Mouse (Mus musculus) T-helper 17 cell (primary cell): ENCODE data around the gene Lrfn2.

ENCODE experiments used
- in situ Hi-C, 2 experiments: fragments of 300-600 bp; cut with MboI, MseI; formaldehyde crosslinking; loops; 1 replicate in 1 of 2; 2 replicates in 1 of 2; pipeline ENCODE4 v1.15.1; 2025; ENCODE audit warnings: high pct_unique_total_duplicates in 2 of 2

Lrfn2 gene

DNA sequence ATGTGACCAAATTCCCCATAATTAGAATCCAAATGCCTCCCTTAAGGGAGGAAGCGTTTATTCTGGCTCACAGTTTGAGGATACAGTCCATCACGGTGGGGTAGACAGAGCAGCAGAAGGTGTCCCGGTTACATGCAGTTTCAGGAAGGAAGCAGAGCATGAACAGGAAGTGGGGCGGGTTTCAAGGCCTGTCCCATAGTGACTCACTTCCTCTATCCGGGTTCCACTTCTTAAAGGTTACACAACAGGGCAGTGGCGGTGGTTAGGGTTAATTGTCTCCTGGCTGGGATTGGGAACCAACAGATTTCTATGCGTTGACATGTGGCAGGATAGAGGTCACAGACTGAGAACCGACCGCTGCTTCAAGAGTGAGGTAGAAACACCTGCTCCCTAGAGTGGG is 31.6 kb downstream of the Lrfn2 start:
- in situ Hi-C loops, result no loop called here

DNA sequence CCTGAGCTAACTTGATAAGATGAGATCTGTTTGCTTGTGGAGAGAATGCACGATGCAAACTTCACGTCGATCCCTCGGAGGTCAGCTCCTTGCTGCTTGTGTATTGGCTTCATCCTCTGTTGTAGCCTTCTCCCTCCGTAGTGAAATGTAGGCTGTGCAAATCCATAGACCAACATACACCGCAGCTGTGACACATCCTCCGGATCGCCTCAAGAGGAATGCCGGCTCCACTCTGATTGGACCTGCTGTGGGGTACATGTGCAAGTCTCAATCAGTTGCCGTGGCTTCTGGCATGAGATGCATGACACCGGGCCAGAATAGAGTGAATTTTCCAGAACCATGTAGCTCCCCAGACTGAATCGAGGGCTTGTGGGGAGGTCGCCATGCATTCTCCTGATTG is 36.1 kb downstream of the Lrfn2 start:
- in situ Hi-C loops, result no loop called here

DNA sequence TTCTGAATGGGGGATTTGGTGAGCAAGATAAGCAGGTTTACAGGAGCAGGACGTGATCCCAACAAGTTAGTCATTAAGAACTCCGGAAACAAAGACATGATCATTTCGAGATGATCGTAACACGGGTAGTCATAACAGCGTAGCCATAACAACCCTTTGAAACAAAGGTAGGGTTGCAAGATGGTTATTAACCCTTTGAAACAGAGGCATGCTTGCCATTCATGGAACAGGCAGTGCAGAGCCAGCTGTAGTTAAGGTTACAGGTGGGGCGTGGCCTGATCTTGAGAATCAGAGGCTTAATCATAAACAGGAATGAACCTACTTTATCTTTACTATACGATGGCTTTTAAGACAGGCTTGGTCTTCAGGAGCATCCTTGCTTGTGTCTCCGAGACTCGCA is 39.1 kb downstream of the Lrfn2 start:
- in situ Hi-C loops, result no loop called here

DNA sequence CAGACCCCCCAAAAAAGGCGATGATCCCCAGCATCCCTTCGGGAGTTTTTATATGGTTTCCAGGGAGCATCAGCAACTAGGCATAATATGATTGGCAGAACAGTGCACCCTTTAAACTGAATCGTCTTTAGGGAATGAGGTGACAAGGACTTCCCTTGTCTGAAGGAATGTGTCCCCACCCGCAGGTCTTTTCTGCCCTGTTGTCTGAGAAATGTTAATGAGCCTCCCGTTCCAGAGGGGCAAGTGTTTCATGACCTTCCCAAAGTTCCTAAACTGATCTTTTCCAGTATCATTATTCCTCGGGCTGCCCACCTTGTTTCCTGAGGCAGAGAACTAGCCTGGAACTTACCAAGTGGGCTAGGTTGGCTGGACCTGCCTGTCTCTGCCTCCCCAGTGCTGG is 40.7 kb downstream of the Lrfn2 start:
- in situ Hi-C loops, result no loop called here

- in situ Hi-C loops, result no loop called here
These were observed 41.2 kb downstream of the Lrfn2 start for GRCm38 (mm10) chr17:48973394-48973793.

GRCm38 (mm10) chr17:48975055-48975454 is 42.9 kb downstream of the Lrfn2 start:
- in situ Hi-C loops, result no loop called here

GRCm38 (mm10) chr17:48976611-48977022 is 44.4 kb downstream of the Lrfn2 start:
- in situ Hi-C loops, result no loop called here

- in situ Hi-C loops, result no loop called here
These were observed 63.2 kb downstream of the Lrfn2 start for GRCm38 (mm10) chr17:48995256-48995993.

- in situ Hi-C loops, result no loop called here
These were observed 67.5 kb downstream of the Lrfn2 start for GRCm38 (mm10) chr17:48999463-49000227.

DNA sequence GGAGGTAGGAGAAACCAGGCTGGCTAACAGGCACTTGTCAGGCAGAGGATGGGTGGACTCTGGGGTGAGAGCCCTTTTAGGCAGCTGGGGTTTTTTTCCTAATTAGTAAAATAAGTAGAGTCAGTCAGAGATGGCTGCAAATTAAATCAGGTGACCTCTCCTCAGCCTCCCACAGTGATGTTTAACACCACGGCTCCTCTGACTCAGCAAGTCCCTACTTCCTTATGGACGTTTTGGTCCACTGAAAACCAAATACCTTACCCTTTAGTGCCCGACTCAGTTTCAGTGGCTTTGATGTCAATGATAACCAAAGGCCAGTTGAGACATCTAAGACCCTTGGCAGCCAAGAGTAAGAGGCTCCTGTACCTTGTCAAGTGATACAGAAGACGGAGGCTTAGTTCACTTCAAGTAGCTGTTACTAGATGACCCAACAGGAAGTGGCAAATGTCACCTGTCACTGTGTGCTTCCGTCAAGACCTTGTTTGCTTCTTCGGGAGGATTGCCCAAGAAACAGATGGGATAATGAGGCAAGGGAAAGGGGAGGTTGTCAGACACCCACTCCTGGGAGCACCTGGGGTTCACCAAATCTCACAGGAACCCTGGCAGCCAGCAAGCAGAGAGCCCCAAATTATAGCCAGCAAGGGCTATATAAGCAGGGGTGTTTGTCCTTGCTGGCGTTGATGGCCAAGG is 77.3 kb downstream of the Lrfn2 start:
- in situ Hi-C loops, result no loop called here

- in situ Hi-C loops, result no loop called here
These were observed 81.9 kb downstream of the Lrfn2 start for GRCm38 (mm10) chr17:49013876-49014600.

GRCm38 (mm10) chr17:49015368-49015767 is 83.2 kb downstream of the Lrfn2 start:
- in situ Hi-C loops, result no loop called here

DNA sequence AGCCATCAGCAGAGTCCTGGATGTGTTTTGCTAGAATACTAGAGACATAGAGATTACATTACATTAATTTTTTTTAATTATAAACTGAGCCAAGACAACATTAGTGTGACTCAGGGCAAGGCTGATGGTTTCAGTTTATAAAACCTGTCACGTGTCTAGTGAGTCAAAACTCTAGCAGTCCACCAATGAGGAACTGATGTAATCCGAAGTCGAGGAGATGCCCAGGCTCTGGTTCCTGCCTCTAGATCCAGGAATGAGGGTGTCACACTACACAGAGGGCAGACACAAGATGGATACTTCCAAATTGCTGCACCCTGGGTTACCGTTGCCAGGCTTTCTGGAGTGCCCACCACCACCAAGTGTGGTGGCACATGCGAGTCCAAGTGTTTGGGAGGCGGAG is 84.0 kb downstream of the Lrfn2 start:
- in situ Hi-C loops, result no loop called here

- in situ Hi-C loops, result no loop called here
These were observed 85.5 kb downstream of the Lrfn2 start for GRCm38 (mm10) chr17:49017438-49018415.

DNA sequence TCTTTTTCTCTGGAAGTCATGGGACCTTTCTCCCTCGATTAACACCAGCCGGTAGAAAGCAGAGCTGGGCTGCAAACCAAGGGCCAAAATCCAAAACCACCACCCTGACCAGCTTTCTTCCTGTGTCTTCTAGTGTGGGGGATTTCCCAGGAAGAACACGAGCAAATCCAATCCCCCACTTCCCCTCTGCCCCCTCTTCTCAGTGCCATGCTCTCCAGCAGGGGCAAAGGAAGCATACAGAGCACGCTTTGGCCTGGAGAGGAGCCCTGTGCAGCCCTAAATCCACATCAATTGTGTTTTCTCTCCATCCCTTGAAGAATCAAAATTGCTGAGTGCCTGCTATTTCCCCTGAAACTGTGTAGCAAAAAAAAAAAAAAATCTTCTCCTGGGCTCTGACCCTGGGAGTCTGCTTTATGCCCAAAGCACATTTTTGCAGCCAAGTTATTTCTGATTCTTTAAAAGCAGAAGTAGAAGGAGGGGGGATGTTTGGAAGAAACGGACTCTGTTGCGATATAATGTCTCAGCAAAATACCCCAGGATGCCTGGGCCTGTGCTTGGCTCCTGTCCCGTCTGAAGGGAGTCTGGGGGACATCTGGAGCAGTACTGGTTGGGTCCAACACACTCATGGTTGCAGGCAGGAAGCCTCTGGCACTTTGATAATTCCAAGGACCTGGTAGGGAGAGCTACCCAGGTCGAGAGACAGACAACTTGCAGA is 86.8 kb downstream of the Lrfn2 start:
- in situ Hi-C loops, result no loop called here

DNA sequence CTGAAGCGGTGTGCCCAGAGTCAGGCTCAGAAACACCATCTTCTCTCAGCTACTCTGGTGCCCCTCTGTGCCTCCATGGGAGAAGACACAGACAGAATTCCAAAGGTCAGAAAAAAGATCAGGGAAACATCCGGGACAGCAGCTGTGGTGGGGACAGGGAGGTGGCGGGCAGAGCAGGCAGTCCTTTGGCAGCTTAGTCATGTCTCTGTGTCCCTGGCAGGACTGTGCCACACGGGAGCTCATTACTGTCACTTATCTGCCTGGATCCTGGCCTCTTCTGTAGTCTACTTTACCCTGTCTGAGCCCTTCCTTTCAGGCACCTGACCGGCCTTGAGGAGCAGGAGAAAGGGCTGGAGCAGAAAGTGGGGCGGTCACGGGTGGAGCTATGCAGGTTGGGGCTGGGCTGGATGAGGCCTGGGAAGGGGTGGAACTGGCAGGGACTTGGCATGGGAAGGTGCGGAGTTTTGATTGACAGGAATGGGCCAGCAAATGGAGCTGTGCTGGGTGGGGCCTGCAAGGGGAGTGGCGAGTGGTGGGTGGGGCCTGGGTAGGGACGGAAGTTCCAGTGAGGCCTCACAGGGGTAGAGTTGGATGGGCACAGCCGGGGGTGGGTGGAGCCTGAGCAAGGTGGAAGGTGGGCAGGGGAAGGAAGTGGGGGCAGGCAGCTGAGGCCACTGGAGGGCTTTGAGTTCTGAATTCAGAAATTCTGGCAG is 97.5 kb downstream of the Lrfn2 start:
- in situ Hi-C loops, result no loop called here

- in situ Hi-C loops, result no loop called here
These were observed 98.1 kb downstream of the Lrfn2 start for GRCm38 (mm10) chr17:49030269-49030615.

DNA sequence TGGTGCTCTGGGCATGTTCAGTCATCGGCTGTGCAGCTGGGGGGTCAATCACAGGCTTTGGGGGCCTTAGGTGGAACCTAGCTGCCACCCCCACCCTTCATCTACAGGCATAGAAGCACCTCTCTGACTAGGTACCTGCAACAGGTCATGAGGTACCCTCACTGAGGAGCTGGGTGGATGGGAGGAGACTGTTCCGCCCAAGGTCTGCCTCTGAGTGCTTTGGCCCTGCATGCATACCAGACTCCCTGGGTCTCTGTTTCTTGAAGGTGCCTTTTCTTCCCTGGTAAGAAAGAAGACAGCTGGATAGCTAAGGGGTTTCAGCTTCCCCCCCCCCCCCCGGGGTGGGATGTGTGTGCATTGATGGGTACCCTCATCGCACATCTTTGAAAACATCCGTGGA is 98.7 kb downstream of the Lrfn2 start:
- in situ Hi-C loops, result no loop called here

DNA sequence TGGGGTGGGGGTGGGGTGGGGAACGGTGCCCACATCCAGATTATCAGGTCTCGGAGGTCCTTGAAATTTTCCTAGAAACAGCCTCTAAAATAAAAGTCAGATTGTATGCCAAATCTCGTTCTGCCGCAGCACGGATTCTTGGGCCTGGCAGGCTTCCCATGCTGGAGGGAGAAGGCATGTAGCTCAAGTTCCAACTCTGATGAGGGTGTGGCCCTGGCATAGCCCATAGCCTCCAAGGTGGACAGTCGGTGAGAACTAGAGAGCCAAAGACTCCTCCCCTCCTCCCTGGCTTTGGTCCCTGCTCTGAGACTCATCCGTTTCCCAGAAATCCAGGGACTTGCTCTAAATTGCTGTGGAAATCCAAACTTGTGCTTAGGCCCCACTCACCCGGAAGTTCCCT is 99.6 kb downstream of the Lrfn2 start:
- in situ Hi-C loops, result no loop called here
